Mouse (Mus musculus) embryonic facial prominence, embryonic 11.5 days (tissue): ENCODE measurements around the gene Islr. TPM values are rescaled to one million over a fixed set of nuclear protein-coding genes. Genes with fewer than 3 reads are reported as not detected.

Experiments used
- ATAC-seq: fragments of 200-750 bp; cut with Nextera tagmentation; replicated peaks from 2 replicates; pipeline ENCODE4 v1.8.0; 2017; ENCODE audit warnings: low read depth; ENCODE audit not compliant: insufficient number of reproducible peaks, low FRiP score, low TSS enrichment
- DNase-seq: peaks from one replicate; pipeline ENCODE4 v3.0.0-alpha.2; 2015; ENCODE audit warnings: low spot score
- H3K27ac ChIP-seq: fragments of 300-500 bp; sonication (generic); replicated peaks from 2 replicates; pipeline ENCODE4 v1.5.1; 2014; ENCODE audit warnings: mild to moderate bottlenecking, low read depth, low read length, control low read depth
- H3K27me3 ChIP-seq: fragments of 300-500 bp; sonication (generic); 2 replicates; pipeline ENCODE4 v1.6.1; 2014; ENCODE audit warnings: mild to moderate bottlenecking, low read length, moderate library complexity, mixed read lengths; ENCODE audit not compliant: control insufficient read depth, insufficient read depth
- H3K36me3 ChIP-seq: fragments of 300-500 bp; sonication (generic); replicated peaks from 2 replicates; pipeline ENCODE4 v1.6.1; 2014; ENCODE audit warnings: low read depth, mild to moderate bottlenecking, low read length, moderate library complexity, mixed read lengths; ENCODE audit not compliant: control insufficient read depth, insufficient read depth
- H3K4me1 ChIP-seq: fragments of 300-500 bp; sonication (generic); 2 replicates; pipeline ENCODE4 v1.6.1; 2014; ENCODE audit warnings: low read length, mixed read lengths; ENCODE audit not compliant: control insufficient read depth, insufficient read depth
- H3K4me2 ChIP-seq: fragments of 300-500 bp; sonication (generic); 2 replicates; pipeline ENCODE4 v1.6.1; 2014; ENCODE audit warnings: low read depth, mild to moderate bottlenecking, control low read depth, low read length, moderate library complexity
- H3K4me3 ChIP-seq: fragments of 300-500 bp; sonication (generic); 2 replicates; pipeline ENCODE4 v1.5.1; 2014; ENCODE audit warnings: low read depth, low read length, control low read depth
- H3K9ac ChIP-seq: fragments of 300-500 bp; sonication (generic); replicated peaks from 2 replicates; pipeline ENCODE4 v1.6.1; 2014; ENCODE audit warnings: mild to moderate bottlenecking, control low read depth, low read length
- H3K9me3 ChIP-seq: fragments of 300-500 bp; sonication (generic); replicated peaks from 2 replicates; pipeline ENCODE4 v1.6.1; 2016; ENCODE audit warnings: mild to moderate bottlenecking, low read length, inconsistent platforms, mixed read lengths; ENCODE audit not compliant: control insufficient read depth
- WGBS: fragments of 180-500 bp; shearing (Covaris S2); extraction: QIAGEN DNeasy Blood & Tissue Kit; methylation state at CpG from one replicate; pipeline ENCODE4 v1.1.7; 2014; 5-methylcytosine and 5-hydroxymethylcytosine counted together
- polyA plus RNA-seq: library from polyadenylated mRNA; unstranded; fragments of >200 nt; fragmentation: Nextera tagmentation; extraction: Ambion mirVana; gene quantifications from 2 replicates; pipeline ENCODE4 v1.2.1, GENCODE M21; 2014

Gene Islr
- polyA plus RNA-seq, 1 experiment from 2014 or later = 24.6 TPM

GRCm38 (mm10) chr9:58148806-58149205 lies 55.3 kb downstream of the Islr start:
- H3K4me3 ChIP-seq = no peak overlapping the region
- 57% methylated on average over 2 of the region's 2 CpGs for WGBS
- H3K4me1 ChIP-seq = peaks cover 2% of the 10 kb centered on the region; the same call in 1 of the 2 replicates
- no peak overlapping the region for H3K27ac ChIP-seq
- H3K27me3 ChIP-seq = no peaks in the 10 kb centered on the region
- no peaks in the 10 kb centered on the region for H3K9me3 ChIP-seq
- no peak overlapping the region for H3K9ac ChIP-seq
- no peaks in the 10 kb centered on the region; the same call in 1 of the 2 replicates for H3K36me3 ChIP-seq
- ATAC-seq (no peak), DNase-seq (no peak)
- H3K4me2 ChIP-seq = no peak overlapping the region

DNA sequence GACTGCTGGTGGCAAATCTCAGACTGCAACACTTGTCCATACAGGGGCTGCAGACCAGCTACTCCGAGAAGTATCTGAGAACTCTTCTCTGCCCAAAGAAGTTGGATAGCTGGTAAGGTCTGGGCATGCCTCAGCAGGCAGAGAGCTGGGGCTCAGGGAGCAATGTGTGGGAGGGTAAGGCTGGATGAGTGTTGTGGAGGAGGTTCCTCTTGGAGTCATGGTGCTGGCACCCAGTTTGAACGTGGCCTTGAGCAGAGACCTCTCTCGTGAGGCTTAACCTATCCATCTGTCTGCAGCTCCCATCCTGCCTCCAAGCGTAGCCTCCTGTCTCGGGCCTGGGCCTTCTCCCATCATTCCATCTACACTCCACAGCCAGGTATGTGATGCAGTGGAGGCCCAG lies 58.7 kb downstream of the Islr start:
- 81% methylated on average over 5 of the region's 5 CpGs for WGBS
- Histone ChIP-seq H3K36me3 (no peaks in the 10 kb centered on the region; the same call in 1 of the 2 replicates), H3K4me1 (peaks cover 2% of the 10 kb centered on the region; the same call in 1 of the 2 replicates), H3K27me3 (no peaks in the 10 kb centered on the region), H3K4me2 (no peak overlapping the region), H3K9ac (no peak overlapping the region), H3K27ac (no peak overlapping the region), H3K9me3 (no peaks in the 10 kb centered on the region), H3K4me3 (no peak overlapping the region)
- no peak for DNase-seq
- no peak for ATAC-seq

DNA sequence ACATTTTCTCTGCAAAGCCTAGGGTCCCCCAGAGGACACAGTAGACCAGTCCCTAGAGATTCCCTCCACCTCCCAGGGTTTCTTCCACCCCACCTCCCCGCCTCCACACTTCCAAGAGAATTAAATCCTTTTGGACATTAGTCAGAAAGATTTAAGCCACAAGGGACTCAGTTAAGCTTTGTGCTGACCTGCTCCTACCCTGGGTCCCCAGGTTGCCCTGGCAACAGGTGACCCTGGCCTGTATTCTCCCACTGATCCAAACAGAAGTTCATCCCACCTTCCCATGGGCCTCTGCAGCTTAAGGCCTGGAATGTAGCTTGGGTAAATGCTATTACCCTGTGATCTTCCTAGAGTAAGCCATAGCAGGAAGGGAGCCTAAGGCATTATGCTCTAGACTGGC lies 59.4 kb downstream of the Islr start:
- WGBS = 33% methylated on average over 1 of the region's 1 CpGs
- DNase-seq = no peak
- Histone ChIP-seq H3K9ac (no peak overlapping the region), H3K4me1 (peaks cover 2% of the 10 kb centered on the region; the same call in 1 of the 2 replicates), H3K27me3 (no peaks in the 10 kb centered on the region), H3K27ac (no peak overlapping the region), H3K4me3 (no peak overlapping the region), H3K4me2 (no peak overlapping the region), H3K9me3 (no peaks in the 10 kb centered on the region), H3K36me3 (no peaks in the 10 kb centered on the region)
- ATAC-seq = no peak

DNA sequence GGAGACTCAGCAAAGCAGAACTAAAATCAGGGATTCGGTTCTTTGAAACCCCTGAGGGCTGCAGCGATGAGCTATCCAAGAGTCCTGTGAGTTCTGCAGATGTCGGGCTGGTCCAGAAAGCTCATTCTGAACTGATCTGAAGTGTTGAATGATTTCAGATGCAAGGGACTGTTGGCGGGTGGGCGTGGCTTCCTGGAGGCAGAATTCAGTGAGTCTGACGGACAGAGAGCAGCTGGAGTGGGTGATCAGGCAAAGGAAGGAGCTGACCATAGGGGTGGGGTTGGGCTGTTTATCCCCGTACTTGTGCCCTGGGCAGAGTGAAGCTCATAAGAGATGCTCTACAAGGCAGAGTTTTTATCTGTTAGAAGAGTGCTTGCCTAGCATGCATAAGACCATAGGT lies 60.7 kb downstream of the Islr start:
- Histone ChIP-seq H3K27ac (no peak overlapping the region), H3K4me1 (peaks cover 2% of the 10 kb centered on the region; the same call in 1 of the 2 replicates), H3K4me3 (no peak overlapping the region), H3K9me3 (no peaks in the 10 kb centered on the region), H3K27me3 (no peaks in the 10 kb centered on the region), H3K9ac (peak overlapping the region; percentile 2; the same call in 1 of the 2 replicates), H3K4me2 (no peak overlapping the region), H3K36me3 (no peaks in the 10 kb centered on the region)
- 30% methylated on average over 7 of the region's 7 CpGs for WGBS
- ATAC-seq = no peak
- peak; percentile 55 for DNase-seq

- DNase-seq = no peak
- H3K27me3 ChIP-seq = no peaks in the 10 kb centered on the region
- no peak overlapping the region for H3K27ac ChIP-seq
- peaks cover 9% of the 10 kb centered on the region for H3K4me1 ChIP-seq
- no peak overlapping the region for H3K4me2 ChIP-seq
- ATAC-seq = no peak
- no peaks in the 10 kb centered on the region for H3K36me3 ChIP-seq
- no peak overlapping the region for H3K4me3 ChIP-seq
- H3K9me3 ChIP-seq = no peaks in the 10 kb centered on the region
- WGBS = 52% methylated on average over 6 of the region's 6 CpGs
- no peak overlapping the region for H3K9ac ChIP-seq
Measured at GRCm38 (mm10) chr9:58139947-58140346, 64.2 kb downstream of the Islr start.

DNA sequence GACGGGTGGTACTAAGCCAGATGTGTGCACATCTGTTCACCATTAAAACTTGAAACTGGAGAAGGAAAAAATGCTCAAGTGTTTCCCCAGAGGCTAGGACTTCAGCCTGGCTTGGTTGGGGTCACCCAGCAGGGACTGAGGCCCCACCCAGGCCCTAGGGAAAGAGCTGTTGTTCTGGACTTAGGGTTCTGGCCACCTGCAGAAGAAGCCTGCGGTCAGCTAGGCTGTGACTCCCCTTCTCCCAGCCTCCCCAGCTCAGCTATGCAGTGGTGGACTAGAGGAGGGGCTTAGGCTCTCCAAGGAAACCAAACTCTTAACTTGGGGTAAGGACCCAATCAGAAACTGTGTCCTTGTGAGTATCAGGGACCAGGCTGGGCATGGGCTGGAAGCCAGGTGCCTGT lies 68.2 kb downstream of the Islr start:
- Histone ChIP-seq H3K9me3 (no peaks in the 10 kb centered on the region), H3K27ac (peak overlapping the region; percentile 43; the same call in 1 of the 2 replicates), H3K36me3 (no peaks in the 10 kb centered on the region), H3K27me3 (no peaks in the 10 kb centered on the region), H3K9ac (no peak overlapping the region), H3K4me1 (peaks cover 13% of the 10 kb centered on the region), H3K4me2 (peak overlapping the region; percentile 29), H3K4me3 (no peak overlapping the region)
- DNase-seq = peak; percentile 73
- no peak for ATAC-seq
- WGBS = 18% methylated on average over 2 of the region's 2 CpGs

- DNase-seq (peak; percentile 47), ATAC-seq (no peak)
- Histone ChIP-seq H3K4me3 (peak overlapping the region; percentile 3; the same call in 1 of the 2 replicates), H3K9me3 (no peaks in the 10 kb centered on the region), H3K4me2 (peak overlapping the region; percentile 29; the same call in 1 of the 2 replicates), H3K27ac (peak overlapping the region; percentile 86), H3K4me1 (peaks cover 15% of the 10 kb centered on the region), H3K9ac (no peak overlapping the region), H3K36me3 (no peaks in the 10 kb centered on the region), H3K27me3 (no peaks in the 10 kb centered on the region)
- WGBS = 38% methylated on average over 7 of the region's 7 CpGs
Measured at GRCm38 (mm10) chr9:58134906-58135305, 69.2 kb downstream of the Islr start.

GRCm38 (mm10) chr9:58133893-58134884 lies 69.9 kb downstream of the Islr start:
- H3K4me2 ChIP-seq = peak overlapping the region; percentile 30
- no peaks in the 10 kb centered on the region for H3K27me3 ChIP-seq
- H3K4me1 ChIP-seq = peaks cover 15% of the 10 kb centered on the region
- ATAC-seq (peak; percentile 55), DNase-seq (peak; percentile 79)
- H3K27ac ChIP-seq = peak overlapping the region; percentile 86
- no peaks in the 10 kb centered on the region for H3K9me3 ChIP-seq
- H3K9ac ChIP-seq = peak overlapping the region; percentile 32
- H3K36me3 ChIP-seq = no peaks in the 10 kb centered on the region
- no peak overlapping the region for H3K4me3 ChIP-seq
- WGBS = 16% methylated on average over 17 of the region's 17 CpGs
